Mouse (Mus musculus) hindbrain, embryonic 15.5 days (tissue): ENCODE measurements at regions not wholly inside any gene's neighbourhood (a gene's known extent, or its start where the extent isn't known, plus 50 kb on each side); places are given as distances from the start of the nearest gene placed in this dataset.
A peak's percentile ranks its signal among the peaks of the same experiment; 100 is the strongest.

ENCODE experiments used
- ATAC-seq: fragments of 200-750 bp; cut with Nextera tagmentation; 2 replicates; pipeline ENCODE4 v1.8.0; 2017; ENCODE audit warnings: low read depth, moderate number of reproducible peaks, moderate TSS enrichment; ENCODE audit not compliant: low FRiP score
- H3K27ac ChIP-seq: fragments of 300-500 bp; sonication (generic); replicated peaks from 2 replicates; pipeline ENCODE4 v1.5.1; 2015; ENCODE audit warnings: mild to moderate bottlenecking, inconsistent platforms
- H3K27me3 ChIP-seq: fragments of 300-500 bp; sonication (generic); 2 replicates; pipeline ENCODE4 v1.6.1; 2015; ENCODE audit warnings: control low read depth, inconsistent platforms
- H3K36me3 ChIP-seq: fragments of 300-500 bp; sonication (generic); 2 replicates; pipeline ENCODE4 v1.6.1; 2015; ENCODE audit warnings: control low read depth, inconsistent platforms
- H3K4me1 ChIP-seq: fragments of 300-500 bp; sonication (generic); replicated peaks from 2 replicates; pipeline ENCODE4 v1.6.1; 2015; ENCODE audit warnings: control low read depth, inconsistent platforms
- H3K4me2 ChIP-seq: fragments of 300-500 bp; sonication (generic); 2 replicates; pipeline ENCODE4 v1.6.1; 2015; ENCODE audit warnings: moderate library complexity, mild to moderate bottlenecking, inconsistent platforms
- H3K4me3 ChIP-seq: fragments of 300-500 bp; sonication (generic); 2 replicates; pipeline ENCODE4 v1.5.1; 2015; ENCODE audit warnings: mild to moderate bottlenecking, inconsistent platforms
- H3K9ac ChIP-seq: fragments of 300-500 bp; sonication (generic); 2 replicates; pipeline ENCODE4 v1.6.1; 2015; ENCODE audit warnings: inconsistent platforms
- H3K9me3 ChIP-seq: fragments of 300-500 bp; sonication (generic); 2 replicates; pipeline ENCODE4 v1.6.1; 2016; ENCODE audit warnings: control low read depth, inconsistent platforms
- WGBS: fragments of 180-500 bp; shearing (Covaris S2); methylation state at CpG from one replicate; pipeline ENCODE4 v1.1.7; 2015; 5-methylcytosine and 5-hydroxymethylcytosine counted together

DNA sequence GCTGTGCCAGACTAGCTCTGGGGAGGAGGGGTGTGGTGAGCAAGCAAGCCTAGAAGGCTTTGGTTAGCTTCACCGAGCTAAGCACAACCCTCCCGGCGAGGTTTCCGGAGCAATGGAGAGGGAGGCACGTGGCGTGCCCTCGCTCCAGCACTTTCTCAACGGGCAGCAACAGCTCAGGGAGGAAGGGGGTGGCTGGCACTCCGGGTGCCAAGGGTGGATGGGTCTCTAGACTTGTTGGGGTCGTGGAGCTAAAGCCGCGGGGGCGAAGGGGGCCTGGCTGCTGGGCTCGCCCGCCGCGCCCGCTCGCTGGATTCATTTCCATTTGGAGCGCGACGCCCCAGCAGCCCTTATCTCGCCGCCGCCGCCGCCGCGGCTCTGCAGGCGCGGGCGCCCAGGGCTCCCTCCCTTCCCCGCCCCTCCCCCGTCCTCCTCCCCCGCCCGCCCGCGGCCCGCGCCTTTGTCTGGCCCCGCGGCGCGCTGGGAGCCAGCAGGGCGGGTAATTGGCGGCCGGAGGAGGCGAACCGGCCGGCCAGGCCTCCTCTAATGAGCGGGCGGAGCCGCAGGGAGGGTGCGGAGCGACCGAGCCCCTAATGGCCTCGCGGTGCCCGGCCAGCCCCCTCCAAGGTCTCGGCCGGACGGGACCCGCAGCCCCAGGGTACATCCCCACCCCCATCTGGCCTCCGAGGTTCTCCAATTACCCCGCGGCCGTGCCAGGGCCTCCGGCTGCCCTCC, 336.9 kb downstream of the H2al1j start:
- peak overlapping the region; percentile 81 for H3K4me2 ChIP-seq
- peak overlapping the region; percentile 43 for H3K4me3 ChIP-seq
- H3K9ac ChIP-seq: peak overlapping the region; percentile 55
- H3K27me3 ChIP-seq: peaks cover 12% of the 10 kb centered on the region; the same call in 1 of the 2 replicates
- peaks cover 13% of the 10 kb centered on the region; the same call in 1 of the 2 replicates for H3K4me1 ChIP-seq
- ATAC-seq: peak; percentile 85
- no peaks in the 10 kb centered on the region for H3K36me3 ChIP-seq
- H3K27ac ChIP-seq: peak overlapping the region; percentile 80
- 6% methylated on average over 24 of the region's 68 CpGs for WGBS
- no peaks in the 10 kb centered on the region for H3K9me3 ChIP-seq

DNA sequence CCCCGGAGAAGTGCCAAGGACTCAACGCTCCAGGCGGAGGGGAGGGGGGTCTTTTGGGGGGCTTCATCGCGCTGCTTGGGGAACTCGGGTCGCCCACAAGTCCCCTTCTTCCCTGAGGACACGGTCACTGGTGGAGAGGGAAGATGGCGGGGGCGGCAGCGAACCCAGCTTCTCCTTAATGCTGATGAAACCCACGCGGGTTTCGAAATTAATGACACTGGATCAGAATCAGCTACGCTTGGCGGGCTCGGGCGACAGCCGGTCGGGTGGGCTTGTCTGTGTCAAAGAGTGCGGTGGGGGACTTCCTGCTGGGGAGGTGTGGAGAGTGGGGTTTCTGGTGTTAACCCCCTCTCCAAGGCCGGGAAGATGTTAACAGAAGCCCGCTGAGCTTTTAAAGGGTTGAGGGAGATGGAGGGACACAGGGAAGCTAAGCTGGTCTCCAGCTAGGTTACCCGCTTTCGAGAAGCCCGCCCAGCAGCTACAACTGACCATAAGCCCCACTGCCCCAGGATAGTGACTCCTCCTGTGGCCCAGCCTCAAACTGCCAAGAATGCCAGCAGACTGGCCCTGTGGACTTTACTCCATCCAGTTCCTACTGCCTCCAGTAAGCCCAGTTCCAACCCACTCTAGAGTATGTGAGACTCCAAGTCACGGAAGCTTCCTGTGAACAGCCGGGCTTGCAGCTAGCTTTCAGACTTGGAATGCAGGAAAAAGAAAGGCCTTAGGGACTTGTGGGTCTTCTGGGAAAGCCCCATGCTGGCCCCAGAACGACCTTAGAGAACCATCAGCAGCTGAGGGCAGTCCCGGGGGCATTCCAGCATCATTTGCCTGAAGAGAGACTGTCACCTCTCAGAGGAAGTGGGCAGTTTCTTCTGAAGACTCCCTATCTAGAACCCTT, 337.7 kb downstream of the H2al1j start:
- H3K36me3 ChIP-seq: no peaks in the 10 kb centered on the region
- 0 out of 2 replicates have a peak, but pooled peaks have one; percentile 36 for ATAC-seq
- peak overlapping the region; percentile 55 for H3K9ac ChIP-seq
- WGBS: 20% methylated on average over 30 of the region's 30 CpGs
- H3K4me1 ChIP-seq: peaks cover 13% of the 10 kb centered on the region; the same call in 1 of the 2 replicates
- H3K4me3 ChIP-seq: peak overlapping the region; percentile 43
- H3K4me2 ChIP-seq: peak overlapping the region; percentile 81
- peak overlapping the region; percentile 80 for H3K27ac ChIP-seq
- no peaks in the 10 kb centered on the region for H3K9me3 ChIP-seq
- H3K27me3 ChIP-seq: peaks cover 12% of the 10 kb centered on the region; the same call in 1 of the 2 replicates

DNA sequence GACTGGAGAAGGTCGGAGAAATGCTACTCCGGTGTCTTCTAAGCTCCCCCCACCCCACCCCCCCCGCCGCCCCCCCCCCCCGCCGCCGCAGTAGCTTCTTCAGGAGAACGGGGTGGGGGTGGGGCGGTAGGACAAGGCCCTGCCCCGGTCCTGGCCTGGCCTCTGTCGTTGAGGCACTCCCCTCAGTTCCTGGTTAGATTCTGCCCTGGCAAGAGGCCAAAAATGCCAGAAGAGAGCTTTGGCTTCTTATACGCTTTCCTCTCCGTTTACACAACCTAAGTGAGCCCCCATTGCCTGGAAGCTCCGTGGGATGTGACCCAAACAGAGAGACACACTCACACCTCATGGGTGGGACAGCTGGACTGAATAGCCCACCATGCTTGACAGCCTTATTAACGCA, 338.9 kb downstream of the H2al1j start:
- no peak overlapping the region for H3K9ac ChIP-seq
- peaks cover 13% of the 10 kb centered on the region; the same call in 1 of the 2 replicates for H3K4me1 ChIP-seq
- H3K36me3 ChIP-seq: no peaks in the 10 kb centered on the region
- H3K4me3 ChIP-seq: no peak overlapping the region
- H3K9me3 ChIP-seq: no peaks in the 10 kb centered on the region
- ATAC-seq: no peak
- H3K27ac ChIP-seq: no peak overlapping the region
- WGBS: 16% methylated on average over 10 of the region's 15 CpGs
- H3K4me2 ChIP-seq: no peak overlapping the region
- peaks cover 6% of the 10 kb centered on the region; the same call in 1 of the 2 replicates for H3K27me3 ChIP-seq

DNA sequence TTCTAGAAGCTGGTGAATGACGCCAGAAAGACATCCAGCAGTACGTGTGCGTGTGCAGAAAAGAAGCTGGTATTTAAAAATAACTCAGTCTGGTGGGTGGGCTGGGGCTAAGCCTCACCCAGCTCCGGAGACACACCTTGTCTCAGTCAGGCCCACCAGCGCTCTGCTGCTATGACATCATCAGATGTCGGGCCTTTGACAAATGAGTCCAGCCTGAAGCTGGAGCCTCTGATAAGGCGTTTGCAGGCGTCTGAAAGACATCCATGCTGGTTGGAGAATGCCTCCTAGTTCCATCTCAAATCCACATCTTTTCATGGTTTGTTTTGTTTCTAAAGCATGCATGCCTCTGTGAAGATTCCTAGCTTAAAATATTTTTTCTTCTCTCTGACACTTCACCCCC, 344.2 kb downstream of the H2al1j start:
- Histone ChIP-seq H3K4me1 (no peaks in the 10 kb centered on the region), H3K4me3 (no peak overlapping the region), H3K9ac (no peak overlapping the region), H3K27ac (no peak overlapping the region), H3K27me3 (no peaks in the 10 kb centered on the region), H3K9me3 (no peaks in the 10 kb centered on the region), H3K36me3 (no peaks in the 10 kb centered on the region), H3K4me2 (no peak overlapping the region)
- 58% methylated on average over 8 of the region's 8 CpGs for WGBS
- no peak for ATAC-seq

DNA sequence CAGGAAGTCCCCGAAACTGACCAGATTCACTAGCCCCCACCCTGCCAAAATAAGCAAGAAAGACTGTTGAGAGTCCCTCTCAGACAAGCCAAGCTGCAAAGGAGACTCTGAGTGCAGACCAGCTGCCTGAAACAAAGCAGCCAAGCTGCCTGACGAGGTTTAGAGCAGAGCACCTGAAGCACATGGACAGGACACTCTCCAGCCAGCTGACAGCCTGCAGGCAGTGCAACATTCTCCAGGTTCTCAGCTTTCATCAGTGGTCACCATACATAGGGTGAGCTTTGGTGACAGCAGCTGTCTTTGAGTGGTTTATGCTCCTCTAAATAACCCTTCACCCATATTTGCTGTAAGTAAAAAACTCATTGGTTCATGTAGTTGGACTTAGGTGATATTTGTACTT, 350.5 kb downstream of the H2al1j start:
- Histone ChIP-seq H3K4me3 (no peak overlapping the region), H3K36me3 (no peaks in the 10 kb centered on the region), H3K9me3 (no peaks in the 10 kb centered on the region), H3K27ac (no peak overlapping the region), H3K9ac (no peak overlapping the region), H3K4me2 (no peak overlapping the region), H3K27me3 (0 out of 2 replicates have a peak, but pooled peaks cover 2% of the 10 kb centered on the region), H3K4me1 (no peaks in the 10 kb centered on the region)
- WGBS: 86% methylated on average over 2 of the region's 2 CpGs
- ATAC-seq: no peak

DNA sequence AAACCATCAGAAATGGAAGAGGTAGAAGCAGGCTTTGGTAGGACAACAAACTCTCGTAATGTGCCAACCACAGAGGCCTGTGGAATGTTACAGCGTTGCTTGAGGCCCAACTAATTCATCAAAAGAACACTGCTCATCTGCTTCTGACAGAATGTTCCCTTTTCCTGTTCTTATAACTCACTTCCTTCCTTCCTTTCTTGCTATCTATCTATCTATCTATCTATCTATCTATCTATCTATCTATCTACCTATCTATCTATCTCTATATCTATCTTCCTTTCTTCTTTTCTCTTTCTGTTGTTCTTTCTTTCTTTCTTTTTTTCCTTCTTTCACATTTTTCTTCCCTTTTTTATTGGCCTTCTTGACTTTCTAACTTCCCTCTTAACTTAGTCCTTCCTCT, 353.7 kb downstream of the H2al1j start:
- H3K4me1 ChIP-seq: no peaks in the 10 kb centered on the region
- 96% methylated on average over 2 of the region's 2 CpGs for WGBS
- no peak overlapping the region for H3K4me3 ChIP-seq
- no peak overlapping the region for H3K9ac ChIP-seq
- no peaks in the 10 kb centered on the region for H3K9me3 ChIP-seq
- no peaks in the 10 kb centered on the region for H3K36me3 ChIP-seq
- no peak overlapping the region for H3K4me2 ChIP-seq
- H3K27me3 ChIP-seq: 0 out of 2 replicates have a peak, but pooled peaks cover 2% of the 10 kb centered on the region
- no peak for ATAC-seq
- no peak overlapping the region for H3K27ac ChIP-seq

DNA sequence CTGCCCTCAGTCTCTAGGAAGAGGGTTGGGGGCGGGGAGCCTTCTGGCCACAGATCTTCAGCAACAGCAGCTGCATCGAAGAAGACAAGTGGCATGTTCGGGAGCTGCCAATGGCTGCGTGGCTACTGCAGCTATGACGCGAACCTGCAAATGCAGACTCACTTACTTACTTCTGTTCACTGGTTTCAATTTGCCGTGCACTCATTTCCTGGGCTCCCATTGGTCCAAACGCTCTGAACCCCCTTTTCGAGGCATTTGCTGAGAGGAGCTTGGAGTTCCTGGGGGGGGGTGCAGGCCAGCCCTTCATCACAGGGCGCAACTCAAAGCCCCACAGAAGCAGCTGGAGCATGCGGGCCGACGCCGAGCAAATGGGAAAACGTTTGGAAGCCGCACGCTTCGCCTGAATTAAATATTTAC, 362.4 kb downstream of the H2al1j start:
- Histone ChIP-seq H3K27me3 (no peaks in the 10 kb centered on the region), H3K4me1 (no peaks in the 10 kb centered on the region), H3K9ac (no peak overlapping the region), H3K36me3 (no peaks in the 10 kb centered on the region), H3K27ac (no peak overlapping the region), H3K4me2 (0 out of 2 replicates have a peak overlapping the region, but pooled peaks have one; percentile 15), H3K4me3 (no peak overlapping the region), H3K9me3 (no peaks in the 10 kb centered on the region)
- 51% methylated on average over 18 of the region's 18 CpGs for WGBS
- ATAC-seq: no peak

DNA sequence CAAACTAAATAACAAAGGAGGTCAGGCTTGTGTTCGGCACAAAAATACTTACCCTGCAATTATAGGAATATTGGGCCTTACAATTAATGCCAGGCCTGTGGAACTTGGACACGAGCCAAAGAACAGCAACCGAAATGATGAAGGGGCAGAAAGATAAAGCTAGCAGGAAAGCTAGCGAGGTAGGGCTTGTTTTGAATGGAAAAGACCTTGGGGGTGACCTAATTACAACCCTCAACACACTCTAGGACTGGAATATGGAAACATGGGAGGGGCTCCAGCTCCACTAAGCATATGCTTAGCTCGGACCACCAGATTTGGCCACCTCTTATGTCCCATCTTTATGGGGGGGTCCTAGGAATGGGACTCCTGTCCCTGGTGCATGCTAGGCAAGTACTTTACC, 362.8 kb downstream of the H2al1j start:
- WGBS: 55% methylated on average over 5 of the region's 5 CpGs
- H3K27ac ChIP-seq: no peak overlapping the region
- ATAC-seq: no peak
- H3K9ac ChIP-seq: no peak overlapping the region
- H3K4me1 ChIP-seq: no peaks in the 10 kb centered on the region
- 0 out of 2 replicates have a peak overlapping the region, but pooled peaks have one; percentile 15 for H3K4me2 ChIP-seq
- no peaks in the 10 kb centered on the region for H3K9me3 ChIP-seq
- H3K27me3 ChIP-seq: no peaks in the 10 kb centered on the region
- H3K36me3 ChIP-seq: no peaks in the 10 kb centered on the region
- no peak overlapping the region for H3K4me3 ChIP-seq

DNA sequence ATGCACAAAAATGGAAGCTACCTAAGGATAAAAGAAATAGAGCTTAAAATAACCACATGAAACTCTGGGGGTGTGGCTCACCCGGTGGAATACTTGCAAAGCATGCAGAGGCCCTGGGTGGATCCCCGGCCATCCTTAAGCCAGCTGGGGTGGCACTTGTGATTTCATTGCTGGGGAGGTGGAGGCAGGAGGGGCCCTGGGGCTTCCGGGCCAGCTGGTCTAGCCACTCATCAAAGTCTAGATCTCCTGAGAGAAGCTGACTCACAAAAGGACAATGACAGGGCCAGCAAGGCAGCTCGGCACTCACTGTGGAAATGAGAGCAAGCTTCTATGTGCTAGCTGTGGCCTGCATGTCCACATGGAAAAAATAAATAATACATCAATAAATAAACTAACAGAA, 363.4 kb downstream of the H2al1j start:
- Histone ChIP-seq H3K9me3 (no peaks in the 10 kb centered on the region), H3K36me3 (no peaks in the 10 kb centered on the region), H3K4me3 (no peak overlapping the region), H3K27ac (no peak overlapping the region), H3K4me1 (no peaks in the 10 kb centered on the region), H3K27me3 (no peaks in the 10 kb centered on the region), H3K4me2 (no peak overlapping the region), H3K9ac (no peak overlapping the region)
- no peak for ATAC-seq
- WGBS: 59% methylated on average over 4 of the region's 4 CpGs

DNA sequence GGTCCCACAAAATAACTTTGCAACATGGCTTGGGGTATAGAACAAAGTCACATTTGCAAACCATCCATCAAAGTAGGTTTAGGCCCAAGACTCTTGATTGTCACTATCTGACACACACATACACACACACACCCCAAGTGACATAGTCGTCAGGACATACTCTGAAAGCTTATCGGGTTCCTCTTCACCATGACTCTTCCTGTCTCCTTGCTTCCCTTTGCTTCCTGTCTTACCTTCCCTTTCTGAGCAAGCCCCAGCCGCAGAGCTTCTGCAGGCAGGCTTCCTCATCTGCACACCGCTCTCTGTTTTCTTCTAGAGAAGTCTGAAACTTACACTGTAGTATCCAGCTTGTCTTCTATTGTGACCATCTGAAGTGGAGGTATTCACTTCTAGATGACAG, 368.9 kb downstream of the H2al1j start:
- no peaks in the 10 kb centered on the region for H3K4me1 ChIP-seq
- no peak overlapping the region for H3K4me3 ChIP-seq
- no peaks in the 10 kb centered on the region for H3K36me3 ChIP-seq
- no peak overlapping the region for H3K4me2 ChIP-seq
- H3K9me3 ChIP-seq: no peaks in the 10 kb centered on the region
- H3K9ac ChIP-seq: no peak overlapping the region
- no peak for ATAC-seq
- no peaks in the 10 kb centered on the region for H3K27me3 ChIP-seq
- H3K27ac ChIP-seq: no peak overlapping the region
- 94% methylated on average over 4 of the region's 4 CpGs for WGBS

DNA sequence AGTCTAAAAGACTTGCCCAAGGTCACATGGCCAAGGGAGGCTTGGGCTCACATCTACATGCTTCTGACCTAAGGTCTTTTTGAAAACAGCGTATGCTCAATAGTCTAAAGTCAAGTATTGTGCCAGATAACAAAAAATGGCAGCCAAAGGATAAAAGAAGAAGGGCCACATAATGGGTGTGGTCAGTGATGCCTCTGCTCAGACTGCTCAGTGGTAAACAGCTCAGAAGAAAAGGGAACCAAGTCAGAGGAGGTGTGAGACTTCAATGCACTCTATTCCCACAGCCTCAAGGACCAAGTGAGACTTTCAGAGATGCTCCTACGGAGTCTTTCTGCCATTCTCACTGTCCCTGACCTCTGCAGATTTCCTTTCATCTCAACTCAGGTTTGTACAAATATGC, 373.5 kb downstream of the H2al1j start:
- ATAC-seq: no peak
- H3K9me3 ChIP-seq: no peaks in the 10 kb centered on the region

More for the DNA sequence above, 373.5 kb downstream of the H2al1j start:
- no peak overlapping the region for H3K9ac ChIP-seq
- no peak overlapping the region for H3K4me2 ChIP-seq
- 0 out of 2 replicates have a peak, but pooled peaks cover 11% of the 10 kb centered on the region for H3K27me3 ChIP-seq
- H3K27ac ChIP-seq: no peak overlapping the region
- H3K4me1 ChIP-seq: no peaks in the 10 kb centered on the region
- no peaks in the 10 kb centered on the region for H3K36me3 ChIP-seq
- WGBS: 88% methylated on average over 2 of the region's 2 CpGs
- no peak overlapping the region for H3K4me3 ChIP-seq
